Mouse (Mus musculus) hindbrain, postnatal 0 days (tissue): ENCODE measurements around the gene Fam241b. TPM values are rescaled to one million over a fixed set of nuclear protein-coding genes. Genes with fewer than 3 reads are reported as not detected.

Experiments
- ATAC-seq: fragments of 200-750 bp; cut with Nextera tagmentation; 2 replicates; pipeline ENCODE4 v1.8.0; 2017; ENCODE audit warnings: mild to moderate bottlenecking, moderate TSS enrichment, moderate library complexity
- DNase-seq: peaks from one replicate; pipeline ENCODE4 v3.0.0-alpha.2; 2015; ENCODE audit warnings: low spot score
- H3K27ac ChIP-seq: fragments of 300-500 bp; sonication (generic); 2 replicates; pipeline ENCODE4 v1.5.1; 2014; ENCODE audit warnings: mild to moderate bottlenecking
- H3K27me3 ChIP-seq: fragments of 300-500 bp; sonication (generic); 2 replicates; pipeline ENCODE4 v1.6.1; 2014; ENCODE audit warnings: low read length, mixed read lengths; ENCODE audit not compliant: insufficient read depth
- H3K36me3 ChIP-seq: fragments of 300-500 bp; sonication (generic); 2 replicates; pipeline ENCODE4 v1.6.1; 2014; ENCODE audit warnings: low read length, mixed read lengths; ENCODE audit not compliant: insufficient read depth
- H3K4me1 ChIP-seq: fragments of 300-500 bp; sonication (generic); 2 replicates; pipeline ENCODE4 v1.6.1; 2014; ENCODE audit warnings: antibody characterized with exemption, low read length, mixed read lengths; ENCODE audit not compliant: insufficient read depth
- H3K4me2 ChIP-seq: fragments of 300-500 bp; sonication (generic); 2 replicates; pipeline ENCODE4 v1.6.1; 2014; ENCODE audit warnings: low read depth, mild to moderate bottlenecking, low read length, moderate library complexity, mixed read lengths
- H3K4me3 ChIP-seq: fragments of 300-500 bp; sonication (generic); 2 replicates; pipeline ENCODE4 v1.5.1; 2014; ENCODE audit warnings: low read length
- H3K9ac ChIP-seq: fragments of 300-500 bp; sonication (generic); replicated peaks from 2 replicates; pipeline ENCODE4 v1.6.1; 2014; ENCODE audit warnings: mild to moderate bottlenecking, low read length, moderate library complexity, mixed read lengths
- H3K9me3 ChIP-seq: fragments of 300-500 bp; sonication (generic); 2 replicates; pipeline ENCODE4 v1.6.1; 2016; ENCODE audit warnings: low read length, mixed read lengths
- CTCF ChIP-seq: IDR thresholded peaks from 2 replicates; pipeline ENCODE4 v1.5.1; 2016; ENCODE audit warnings: antibody characterized with exemption, control low read depth, low read depth
- WGBS: fragments of 180-500 bp; shearing (Covaris S2); extraction: QIAGEN DNeasy Blood & Tissue Kit; methylation state at CpG from one replicate; pipeline ENCODE4 v1.1.7; 2014; 5-methylcytosine and 5-hydroxymethylcytosine counted together
- polyA plus RNA-seq: library from polyadenylated mRNA; unstranded; fragments of >200 nt; fragmentation: Nextera tagmentation; extraction: Ambion mirVana; gene quantifications from 2 replicates; pipeline ENCODE4 v1.2.1, GENCODE M21; 2015
- total RNA-seq: library from RNA; depleted of rRNA; stranded (reverse); fragments of >200 nt; gene quantifications from 2 replicates; pipeline ENCODE4 v1.2.3, GENCODE M21; 2014; rRNA removed

The Fam241b gene
- total RNA-seq = 92.9 and 97.9 TPM in 2 replicates
- polyA plus RNA-seq = 143 and 152 TPM in 2 replicates

GRCm38 (mm10) chr10:62143820-62144219 is at the start of gene Fam241b:
TSS of gene Fam241b (minus strand) at chr10:62143920.
- Histone ChIP-seq H3K27me3 (no peaks in the 10 kb centered on the region), H3K27ac (no peak within 1 kb of the TSS), H3K9ac (no peak within 1 kb of the TSS), H3K4me1 (no peaks in the 10 kb centered on the region), H3K4me3 (no peak within 1 kb of the TSS), H3K4me2 (no peak within 1 kb of the TSS), H3K9me3 (no peaks in the 10 kb centered on the region), H3K36me3 (no peaks in the 10 kb centered on the region)
- WGBS = 75% methylated on average over 8 of the region's 8 CpGs
- TF ChIP-seq CTCF = no peak
- no peak for ATAC-seq
- no peak for DNase-seq

GRCm38 (mm10) chr10:62192701-62193157 is 49.0 kb upstream of the Fam241b start:
- peak; percentile 57 for DNase-seq
- WGBS = 33% methylated on average over 9 of the region's 9 CpGs
- no peak overlapping the region for H3K27ac ChIP-seq
- no peak overlapping the region for H3K4me3 ChIP-seq
- no peak overlapping the region for H3K4me2 ChIP-seq
- no peaks in the 10 kb centered on the region for H3K27me3 ChIP-seq
- no peak for TF ChIP-seq CTCF
- H3K9me3 ChIP-seq = no peaks in the 10 kb centered on the region
- peaks cover 8% of the 10 kb centered on the region; the same call in 1 of the 2 replicates for H3K4me1 ChIP-seq
- H3K36me3 ChIP-seq = no peaks in the 10 kb centered on the region
- no peak for ATAC-seq
- H3K9ac ChIP-seq = no peak overlapping the region

GRCm38 (mm10) chr10:62190821-62191220 is 47.1 kb upstream of the Fam241b start:
- ATAC-seq (no peak), DNase-seq (no peak)
- Histone ChIP-seq H3K4me2 (no peak overlapping the region), H3K9me3 (no peaks in the 10 kb centered on the region), H3K27me3 (no peaks in the 10 kb centered on the region), H3K4me1 (peaks cover 8% of the 10 kb centered on the region; the same call in 1 of the 2 replicates), H3K27ac (no peak overlapping the region), H3K36me3 (no peaks in the 10 kb centered on the region), H3K4me3 (no peak overlapping the region), H3K9ac (no peak overlapping the region)
- 81% methylated on average over 7 of the region's 7 CpGs for WGBS
- TF ChIP-seq CTCF = no peak

GRCm38 (mm10) chr10:62189910-62190309 is 46.2 kb upstream of the Fam241b start:
- Histone ChIP-seq H3K4me3 (no peak overlapping the region), H3K27me3 (no peaks in the 10 kb centered on the region), H3K9me3 (no peaks in the 10 kb centered on the region), H3K27ac (no peak overlapping the region), H3K9ac (no peak overlapping the region), H3K36me3 (no peaks in the 10 kb centered on the region), H3K4me2 (no peak overlapping the region), H3K4me1 (peaks cover 2% of the 10 kb centered on the region; the same call in 1 of the 2 replicates)
- WGBS = 86% methylated on average over 4 of the region's 4 CpGs
- DNase-seq (no peak), ATAC-seq (no peak)
- TF ChIP-seq CTCF = no peak

- no peak overlapping the region for H3K9ac ChIP-seq
- no peak overlapping the region for H3K27ac ChIP-seq
- no peak for TF ChIP-seq CTCF
- H3K9me3 ChIP-seq = no peaks in the 10 kb centered on the region
- H3K36me3 ChIP-seq = no peaks in the 10 kb centered on the region
- no peaks in the 10 kb centered on the region for H3K4me1 ChIP-seq
- ATAC-seq (no peak), DNase-seq (no peak)
- 73% methylated on average over 3 of the region's 3 CpGs for WGBS
- H3K27me3 ChIP-seq = no peaks in the 10 kb centered on the region
- no peak overlapping the region for H3K4me2 ChIP-seq
- no peak overlapping the region for H3K4me3 ChIP-seq
Measured at GRCm38 (mm10) chr10:62189303-62189702, 45.6 kb upstream of the Fam241b start.

GRCm38 (mm10) chr10:62186882-62187281 is 43.2 kb upstream of the Fam241b start:
- ATAC-seq (peak; percentile 67; the same call in 1 of the 2 replicates), DNase-seq (peak; percentile 88)
- no peaks in the 10 kb centered on the region for H3K27me3 ChIP-seq
- H3K9ac ChIP-seq = no peak overlapping the region
- H3K4me1 ChIP-seq = no peaks in the 10 kb centered on the region
- WGBS = 20% methylated on average over 7 of the region's 7 CpGs
- no peaks in the 10 kb centered on the region for H3K36me3 ChIP-seq
- no peaks in the 10 kb centered on the region for H3K9me3 ChIP-seq
- no peak overlapping the region for H3K4me3 ChIP-seq
- TF ChIP-seq CTCF = peak; percentile 97
- H3K4me2 ChIP-seq = no peak overlapping the region
- H3K27ac ChIP-seq = no peak overlapping the region

GRCm38 (mm10) chr10:62183053-62183452 is 39.3 kb upstream of the Fam241b start:
- Histone ChIP-seq H3K9ac (no peak overlapping the region), H3K4me3 (no peak overlapping the region), H3K27ac (no peak overlapping the region), H3K9me3 (no peaks in the 10 kb centered on the region), H3K27me3 (no peaks in the 10 kb centered on the region), H3K36me3 (no peaks in the 10 kb centered on the region), H3K4me2 (no peak overlapping the region), H3K4me1 (no peaks in the 10 kb centered on the region)
- whole genome bisulfite sequencing = under 1% methylated on average over 10 of the region's 10 CpGs
- peak; percentile 100 for TF ChIP-seq CTCF
- DNase-seq (peak; percentile 97), ATAC-seq (peak; percentile 75)
